Mouse (Mus musculus) retina, postnatal 1 day (tissue): Measurements from ENCODE around the gene Ptpn23.
"Not testable (repeated sequence)": the region's sequence is repeated elsewhere in the genome, so short reads cannot be mapped to it uniquely, and the experiment has no call there.

Experiments used
- DNase-seq: peaks from one replicate; pipeline ENCODE4 v3.0.0-alpha.2; 2012

Ptpn23 gene

DNA sequence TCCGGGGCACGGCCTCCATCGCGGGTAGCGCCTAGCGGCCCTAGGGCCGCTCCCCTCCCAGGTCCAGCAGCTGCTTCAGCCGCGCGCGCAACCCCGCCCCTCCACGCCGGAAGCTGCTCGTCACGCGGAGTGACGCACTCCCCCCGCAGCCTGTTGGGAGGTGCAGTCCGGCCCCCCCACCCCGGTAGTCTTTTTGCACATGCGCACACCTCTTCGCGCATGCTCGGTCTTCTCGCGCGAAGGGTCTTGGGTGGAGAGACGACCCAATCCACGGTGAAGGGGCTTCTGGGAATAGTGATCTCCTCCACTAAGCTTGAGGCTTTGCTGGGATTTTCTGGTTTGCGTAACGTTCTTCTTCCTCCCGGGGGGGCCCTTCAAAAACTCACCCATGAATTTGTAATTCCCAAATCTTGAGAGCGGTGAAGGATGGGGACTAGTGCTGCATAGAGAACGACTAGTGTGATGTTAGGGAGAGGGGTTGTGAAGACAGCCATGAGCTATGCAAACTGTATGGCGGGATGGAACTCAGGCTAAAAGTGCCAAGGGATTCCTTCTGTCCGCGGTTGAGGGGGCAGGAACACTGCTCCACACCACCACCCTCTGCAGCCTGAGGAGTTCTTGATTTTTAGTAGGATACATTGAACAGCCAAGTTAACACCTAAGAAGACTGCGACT, at the start of gene Ptpn23:
Gene Ptpn23 (minus strand): TSS at position 115 of the 675 bp plus-strand sequence.
- DNase-seq = peak; percentile 99

DNA sequence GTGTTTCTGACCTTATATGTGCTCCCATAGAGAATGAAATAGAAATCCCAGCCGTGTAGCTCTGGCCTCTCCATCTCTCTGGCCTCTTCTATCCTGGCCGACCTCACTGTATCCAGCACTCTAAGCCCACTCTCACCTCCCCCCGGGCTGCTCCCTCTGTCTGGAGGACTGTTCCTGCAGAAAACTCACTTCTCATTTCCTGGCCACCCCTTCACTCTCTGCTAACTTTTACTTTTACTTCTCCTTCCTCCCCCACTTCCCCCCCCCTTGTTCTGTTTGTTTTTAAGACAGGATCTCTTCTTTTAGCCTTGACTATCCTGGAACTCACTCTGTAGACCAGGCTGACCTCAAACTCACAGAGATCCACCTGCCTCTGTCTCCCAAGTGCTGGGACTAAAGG, 44.5 kb upstream of the Ptpn23 start:
- no peak for DNase-seq

DNA sequence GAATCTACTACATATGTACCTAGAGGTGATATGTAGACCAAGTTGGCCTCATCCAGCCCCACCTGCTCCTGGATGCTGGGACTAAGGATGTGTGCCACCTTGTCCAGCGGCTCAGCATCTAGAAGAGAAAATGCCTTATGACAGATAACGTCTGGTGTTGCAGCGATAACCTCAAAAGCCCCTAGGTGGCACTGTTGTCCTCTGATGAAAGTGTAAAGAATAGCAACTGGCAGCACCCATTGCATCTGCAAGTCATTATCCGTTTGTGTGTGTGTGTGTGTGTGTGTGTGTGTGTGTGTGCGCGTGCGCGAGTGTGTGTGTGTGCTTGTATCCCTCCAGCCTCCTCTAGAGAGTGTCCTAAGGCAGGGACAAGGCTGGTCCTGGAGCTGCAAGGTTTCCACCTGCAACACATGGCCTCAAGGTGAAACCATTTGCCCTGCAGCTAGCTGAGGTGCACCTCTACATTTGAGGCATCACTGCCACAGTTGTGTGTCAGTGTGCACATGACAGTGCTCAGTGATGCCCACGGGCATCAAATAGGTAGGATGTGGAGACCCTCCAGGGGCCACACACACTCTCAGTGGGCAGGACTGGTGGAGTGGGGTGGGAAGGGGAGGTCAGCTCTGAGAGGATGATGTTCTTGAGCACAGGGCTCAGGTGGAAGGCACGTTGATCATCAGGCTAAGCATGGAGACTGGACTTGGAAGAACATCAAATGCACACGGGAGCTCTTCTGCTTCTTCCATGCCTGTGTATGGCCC, 41.0 kb upstream of the Ptpn23 start:
- DNase-seq = peak; percentile 93

DNA sequence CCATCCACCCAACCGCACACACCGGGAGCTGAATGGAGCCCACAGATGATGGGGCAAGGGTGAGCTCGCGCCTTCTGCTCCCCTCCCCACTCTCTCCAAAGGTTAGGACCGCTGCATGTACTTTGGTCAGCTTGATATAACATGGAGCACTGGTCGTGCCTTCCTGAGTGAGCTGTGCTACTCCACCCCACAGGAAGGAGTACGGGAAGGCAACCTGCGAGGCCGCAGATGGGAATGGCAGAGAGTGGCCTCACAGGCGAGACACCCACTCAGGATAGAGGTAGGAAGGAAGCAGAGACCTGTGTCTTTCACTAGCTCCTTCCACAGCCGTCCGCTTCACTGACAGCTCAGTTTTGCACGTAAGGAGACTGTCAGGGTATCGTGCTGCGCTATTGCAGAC, 40.3 kb upstream of the Ptpn23 start:
- no peak for DNase-seq

DNA sequence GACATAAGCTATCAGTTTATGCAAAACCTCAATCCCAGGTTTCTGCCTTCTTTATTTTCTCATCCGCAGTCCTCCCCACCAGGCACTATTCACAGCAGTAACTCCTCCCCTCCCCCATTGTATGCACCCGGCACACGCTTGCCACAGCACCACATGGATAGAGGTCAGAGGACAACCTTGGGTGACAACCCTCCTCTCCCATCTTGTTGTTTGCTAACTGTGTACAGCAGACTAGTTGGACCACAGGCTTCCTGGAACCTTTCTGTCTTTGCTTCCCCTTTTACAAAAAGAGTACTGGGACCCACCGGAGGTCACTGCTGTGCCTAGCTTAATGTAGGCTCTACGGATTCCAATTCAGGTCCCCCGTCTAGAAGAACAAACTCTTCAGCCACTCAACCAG, 32.5 kb upstream of the Ptpn23 start:
- DNase-seq = no peak

DNA sequence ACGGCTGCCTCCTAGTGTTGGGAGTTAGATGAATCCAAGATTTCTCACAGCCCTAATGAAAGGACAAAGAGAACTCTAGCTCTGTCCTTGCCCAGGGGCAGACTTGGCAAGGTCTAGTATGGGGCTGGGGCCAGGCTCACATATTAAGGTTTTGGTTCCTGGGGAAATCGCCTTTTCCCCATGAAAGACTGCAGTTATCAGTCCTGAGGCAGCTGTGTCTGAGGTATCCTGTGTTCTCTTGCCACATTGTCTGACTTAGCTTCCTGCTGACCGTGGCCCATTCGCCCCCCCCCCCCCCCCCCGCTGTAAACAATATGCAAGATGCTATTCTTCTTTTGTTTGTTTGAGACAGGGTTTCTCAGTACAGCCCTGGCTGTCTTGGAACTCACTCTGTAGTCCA, 32.0 kb upstream of the Ptpn23 start:
- no peak for DNase-seq

DNA sequence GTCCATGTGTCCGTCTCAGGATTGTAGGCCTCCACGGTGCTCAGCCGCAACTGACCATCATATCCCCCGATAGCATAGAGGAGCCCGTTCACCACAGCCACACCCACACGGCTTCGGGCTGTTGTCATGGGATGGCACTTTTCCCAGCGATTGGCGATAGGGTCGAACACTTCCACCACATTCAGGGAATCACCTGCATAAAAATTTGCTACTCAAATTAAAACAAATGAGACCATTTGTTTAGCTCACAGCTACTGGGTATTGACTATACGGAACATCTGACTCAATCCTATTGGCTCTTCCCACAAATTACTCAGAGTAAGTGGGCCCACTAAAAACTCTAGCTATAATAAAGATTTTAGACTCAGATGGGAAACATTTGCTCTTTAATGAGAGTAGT, 28.0 kb upstream of the Ptpn23 start:
- DNase-seq = no peak

DNA sequence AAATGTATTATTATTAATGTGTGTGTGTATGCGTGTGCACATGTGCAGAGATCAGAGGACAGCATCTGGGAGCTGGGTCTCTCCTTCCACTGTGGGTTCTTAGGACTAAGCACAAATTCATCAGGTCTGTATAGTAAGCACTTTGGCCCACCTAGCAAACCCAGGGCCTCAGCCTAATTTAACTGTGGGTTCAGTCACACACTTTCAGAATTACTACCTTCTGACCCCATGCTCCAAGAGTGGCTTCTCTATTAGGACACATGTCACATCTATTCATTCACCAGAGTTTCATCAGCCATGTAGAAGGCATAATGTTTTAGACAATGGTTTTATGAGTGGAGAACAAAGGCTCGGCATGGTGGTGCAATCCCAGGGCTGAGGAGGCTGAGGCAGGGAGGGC, 25.0 kb upstream of the Ptpn23 start:
- DNase-seq = no peak

DNA sequence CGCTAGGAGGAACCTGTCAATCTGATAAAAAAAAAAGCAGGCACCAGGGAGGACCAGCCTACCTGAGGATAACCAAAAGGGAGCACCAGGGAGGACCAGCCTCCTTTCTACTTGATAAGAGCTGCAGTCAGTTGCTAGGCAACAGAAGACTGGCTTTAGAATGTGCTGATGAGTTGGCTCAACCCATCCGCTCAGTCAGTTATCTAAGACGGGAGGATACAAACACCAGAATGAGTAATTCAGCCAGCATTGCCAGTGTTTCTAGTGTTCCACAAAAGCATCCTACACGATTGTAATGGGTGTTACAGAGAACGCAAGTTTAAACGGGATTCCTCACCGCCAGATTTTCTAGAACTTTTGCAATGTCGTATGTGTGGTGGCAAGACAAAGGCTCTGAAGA, 23.2 kb upstream of the Ptpn23 start:
- no peak for DNase-seq

DNA sequence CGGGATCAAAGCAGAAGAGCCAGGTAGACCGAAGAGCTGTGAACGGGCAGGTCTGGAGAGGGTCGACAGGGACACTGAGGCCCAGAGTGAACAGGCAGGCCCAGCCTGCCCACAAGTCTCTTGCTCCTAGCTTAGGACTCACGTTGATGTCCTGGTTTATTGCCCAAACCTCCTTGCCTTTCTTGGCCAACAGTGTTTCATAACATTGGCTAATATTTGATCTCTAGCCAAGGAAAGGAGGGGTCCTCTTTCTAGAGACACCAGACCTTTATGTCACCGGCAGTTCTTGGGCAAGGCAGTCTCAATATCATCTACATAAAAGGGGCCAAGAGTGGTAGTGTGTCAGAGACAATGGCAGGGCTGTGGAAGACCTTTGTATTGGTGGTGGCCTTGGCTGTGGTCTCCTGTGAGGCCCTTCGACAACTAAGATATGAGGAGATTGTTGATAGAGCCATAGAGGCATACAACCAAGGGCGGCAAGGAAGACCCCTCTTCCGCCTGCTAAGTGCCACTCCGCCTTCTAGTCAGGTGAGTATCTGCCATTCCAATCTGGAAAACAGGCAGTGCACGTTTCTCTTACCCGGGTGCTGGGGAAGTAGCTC, 11.6 kb upstream of the Ptpn23 start, which contains the start of gene Ngp:
Gene Ngp (plus strand): TSS at position 237 of the 602 bp plus-strand sequence.
- DNase-seq = no peak

DNA sequence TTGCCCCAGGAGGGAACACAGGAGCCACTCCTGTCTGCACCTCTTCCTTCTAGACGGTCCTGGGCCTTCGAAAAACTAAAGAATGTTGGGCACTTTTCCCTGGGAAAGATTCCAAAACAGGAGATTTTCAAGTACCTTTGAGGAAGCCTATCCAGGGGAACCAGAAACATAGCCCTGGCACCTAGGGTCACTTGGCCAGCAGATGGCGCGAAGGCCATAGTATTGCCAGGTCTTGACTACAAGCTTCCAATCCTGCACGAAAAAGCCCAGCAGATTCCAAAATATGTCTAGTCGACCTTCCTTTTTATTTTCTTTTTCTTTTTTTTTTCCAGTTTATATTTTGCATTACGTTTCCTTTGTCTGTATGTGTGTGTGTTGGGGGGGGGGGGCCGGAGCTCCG, 5.8 kb upstream of the Ptpn23 start:
- peak; percentile 45 for DNase-seq

DNA sequence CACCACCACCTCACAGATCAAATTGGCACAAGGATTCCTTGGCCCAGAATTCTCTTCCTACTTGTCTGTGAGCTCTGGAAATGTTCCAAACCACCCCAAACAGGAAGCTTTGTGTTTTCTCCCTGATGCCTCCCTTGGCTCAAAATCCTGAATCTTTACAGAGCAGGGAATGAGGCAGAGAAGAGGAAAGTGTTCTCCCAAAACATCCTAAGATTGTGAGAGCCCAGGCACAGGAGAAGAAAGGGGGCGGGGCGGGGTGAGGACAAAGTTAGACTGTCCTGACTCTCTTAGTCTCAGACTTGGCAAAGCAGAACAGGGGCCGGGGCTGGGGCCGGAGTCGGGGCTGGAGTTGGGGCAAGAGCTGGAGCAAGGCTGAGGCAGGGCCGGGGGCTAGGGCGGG, 4.9 kb upstream of the Ptpn23 start:
- no peak for DNase-seq

DNA sequence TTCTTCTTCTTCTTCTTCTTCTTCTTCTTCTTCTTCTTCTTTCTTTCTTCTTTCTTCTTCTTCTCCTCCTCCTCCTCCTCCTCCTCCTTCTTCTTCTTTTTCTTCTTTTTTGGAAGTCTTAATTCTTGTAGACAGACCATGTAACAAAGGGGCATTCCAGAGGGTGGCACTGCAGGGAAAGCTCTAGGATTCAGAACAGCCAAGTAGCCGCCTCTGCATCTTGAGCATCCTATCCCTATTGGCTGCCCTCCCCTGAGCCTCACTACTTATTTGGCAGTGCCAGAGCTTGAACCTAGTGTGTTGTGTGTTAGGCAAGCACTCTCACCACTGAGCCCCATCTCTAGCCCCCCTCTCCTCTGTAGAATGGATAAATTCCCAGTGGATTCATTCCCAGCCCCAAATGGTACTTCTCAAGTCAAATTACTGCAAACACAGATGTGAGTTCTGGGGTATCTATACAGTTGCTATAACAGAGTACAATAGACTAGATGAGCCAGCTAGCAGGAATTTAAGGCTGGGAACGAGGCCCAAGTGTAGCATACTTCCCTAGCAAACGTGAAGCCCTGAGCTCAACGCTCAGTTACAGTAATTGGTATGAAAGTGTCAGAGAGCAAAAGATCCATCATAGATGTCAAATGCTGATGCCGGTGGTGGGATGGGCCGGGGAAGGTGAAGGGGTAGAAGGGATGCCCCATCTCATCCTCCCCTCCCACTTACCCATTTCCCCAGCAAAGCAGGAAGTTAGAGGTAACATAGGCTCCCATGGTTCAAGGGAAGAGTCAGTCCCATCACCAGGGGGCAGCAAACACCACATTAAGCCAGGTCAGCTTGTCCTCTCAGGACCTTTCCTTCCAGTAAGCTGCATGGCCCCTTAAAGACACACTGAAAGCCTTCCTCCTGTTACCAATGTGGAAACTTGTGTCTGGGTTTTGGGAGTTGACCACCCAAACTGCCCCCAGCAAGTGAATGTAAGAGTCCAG, 3.2 kb upstream of the Ptpn23 start:
- DNase-seq = peak; percentile 89

DNA sequence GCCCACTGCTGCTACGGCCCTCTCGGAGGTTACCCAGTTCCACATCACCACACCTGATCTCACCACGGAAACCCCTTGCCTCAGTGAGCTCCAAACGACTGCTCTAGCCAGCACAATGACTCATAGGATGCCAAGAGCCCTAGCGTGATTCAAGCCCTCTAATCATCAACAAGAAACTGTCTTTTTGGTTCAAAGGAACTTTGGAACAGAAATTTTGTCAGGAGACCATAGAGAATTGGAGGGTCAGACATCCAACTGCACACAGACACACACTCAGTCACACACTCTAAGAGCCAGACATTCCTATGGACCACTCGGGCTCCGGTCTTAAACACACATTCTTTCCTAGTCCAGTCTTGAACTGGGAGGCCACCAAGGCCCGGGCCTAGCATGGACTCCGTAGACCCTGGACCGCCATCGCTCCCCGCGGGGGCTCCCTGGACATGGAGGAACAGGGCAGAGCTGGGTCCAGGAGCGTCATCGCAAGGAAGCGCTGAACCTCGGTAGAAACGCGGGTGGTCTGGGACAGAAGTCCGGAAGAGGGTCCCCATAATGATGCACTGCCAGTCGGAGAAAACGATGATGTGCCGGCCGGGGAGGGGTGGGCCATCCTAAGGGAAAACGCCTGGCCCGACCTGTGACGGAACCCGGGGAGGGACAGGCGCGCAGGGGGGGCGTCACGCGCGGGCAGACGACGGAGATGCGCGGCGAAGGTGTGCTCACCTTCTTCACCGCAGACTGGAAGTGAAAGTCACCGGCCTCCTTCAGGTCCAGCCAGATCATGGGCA, 508 bp downstream of the Ptpn23 start:
- no peak for DNase-seq

DNA sequence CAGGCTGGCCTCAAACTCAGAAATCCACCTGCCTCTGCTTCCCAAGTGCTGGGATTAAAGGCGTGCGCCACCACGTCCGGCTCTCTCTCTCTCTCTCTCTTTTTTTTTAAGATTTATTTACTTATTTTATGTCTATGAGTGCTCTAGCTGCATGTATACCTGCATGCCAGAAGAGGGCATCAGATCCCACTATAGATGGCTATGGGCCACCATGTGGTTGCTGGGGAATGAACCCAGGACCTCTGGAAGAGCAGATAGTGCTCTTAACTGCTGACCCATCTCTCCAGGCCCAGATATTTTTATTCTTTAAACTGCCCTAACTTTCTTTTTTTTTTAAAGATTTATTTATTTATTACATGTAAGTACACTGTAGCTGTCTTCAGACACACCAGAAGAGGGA, 4.8 kb downstream of the Ptpn23 start:
- DNase-seq = not testable (repeated sequence)

DNA sequence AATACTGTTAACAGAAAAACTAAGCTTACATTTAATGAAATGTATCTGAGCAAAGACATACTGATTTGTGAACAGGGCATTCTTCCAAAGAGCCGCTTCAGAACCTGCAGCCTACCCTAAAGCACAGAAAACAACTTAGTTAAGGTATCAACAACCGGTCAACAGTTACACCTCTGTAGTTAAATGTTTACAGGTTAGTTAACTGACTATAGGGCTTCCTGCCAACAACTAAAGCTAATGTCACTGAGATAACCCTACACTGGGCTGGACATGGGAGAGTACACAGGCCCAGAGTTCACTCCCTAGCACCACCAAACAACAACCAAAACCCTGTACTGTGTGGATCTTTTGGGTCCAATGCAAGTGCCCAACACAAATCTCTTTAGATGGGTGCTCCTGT, 5.3 kb downstream of the Ptpn23 start:
- DNase-seq = no peak

DNA sequence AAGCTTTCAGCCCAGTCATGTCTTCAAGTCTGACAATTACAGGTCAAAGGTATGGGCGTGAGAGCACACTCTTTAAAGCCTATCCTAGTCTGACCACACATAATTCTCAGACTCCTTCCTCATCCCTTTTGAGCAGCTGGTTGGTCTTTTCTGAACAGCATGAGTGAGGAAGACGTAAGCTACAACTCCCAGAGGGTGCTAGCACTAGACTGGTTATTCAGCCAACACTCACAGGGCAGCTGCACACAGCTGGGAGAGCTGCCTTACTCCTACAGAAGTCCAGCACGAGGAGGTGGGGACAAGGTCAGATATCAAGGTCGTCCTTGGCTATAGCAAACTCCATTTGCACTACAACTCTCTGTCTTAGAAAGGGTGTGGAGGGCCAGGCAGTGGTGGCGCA, 7.4 kb downstream of the Ptpn23 start:
- no peak for DNase-seq

DNA sequence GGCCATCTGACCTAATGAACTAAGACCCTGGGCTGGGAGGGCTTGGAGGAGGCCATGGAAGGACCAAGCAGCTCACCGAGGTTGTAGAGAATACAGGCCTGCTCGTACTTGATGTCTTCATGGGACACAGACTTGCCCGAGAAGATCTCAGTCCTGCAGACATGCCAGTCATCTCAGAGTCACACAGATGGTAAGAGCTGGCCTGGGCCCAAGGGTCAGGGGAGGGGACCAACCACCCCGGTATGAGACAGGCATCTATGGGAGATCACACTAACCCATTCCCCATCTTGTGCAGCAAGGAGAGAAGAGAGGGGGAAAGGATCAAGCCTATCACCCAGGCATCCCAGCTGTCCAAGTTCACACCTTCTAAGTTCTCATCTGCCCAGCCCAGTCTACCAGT, 14.7 kb downstream of the Ptpn23 start:
- DNase-seq = no peak

DNA sequence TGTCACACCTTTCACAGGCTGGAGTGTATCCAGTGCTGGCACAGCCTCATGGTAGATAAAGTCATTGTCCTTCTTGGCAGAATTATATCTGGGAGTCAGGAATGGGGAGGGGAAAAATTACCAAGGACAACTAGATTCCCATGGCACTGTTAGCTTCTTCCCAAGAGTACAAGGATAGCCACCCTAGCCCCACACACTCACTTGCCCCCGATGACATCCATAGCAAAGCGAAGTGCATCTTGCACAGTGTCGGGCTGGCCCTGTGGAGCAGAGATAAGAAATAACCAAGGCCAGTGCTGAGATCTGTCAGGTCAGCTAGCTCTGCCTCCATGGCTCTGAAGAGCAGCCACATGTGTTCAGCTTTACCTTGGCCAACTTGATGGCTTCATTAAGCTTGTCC, 17.2 kb downstream of the Ptpn23 start:
- DNase-seq = no peak

DNA sequence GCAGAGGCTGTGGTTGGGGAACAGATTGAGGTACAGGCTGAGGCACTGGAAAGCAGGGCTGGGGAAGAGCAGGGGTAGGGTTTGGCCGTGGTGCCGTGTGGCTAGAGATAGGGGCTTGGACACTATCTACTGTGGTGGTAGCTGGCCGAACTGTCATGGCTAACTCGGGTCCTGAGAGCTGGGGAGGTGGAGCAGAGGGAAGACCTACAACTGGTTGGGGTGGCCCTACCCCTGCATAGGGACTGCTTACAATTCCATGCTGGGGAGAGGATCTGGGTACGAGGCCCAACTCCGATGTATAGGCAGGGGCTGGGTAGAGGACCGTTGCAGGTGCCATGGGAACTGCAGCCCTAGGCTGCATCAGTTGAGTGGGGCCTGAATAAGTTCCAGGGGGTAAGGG, 20.0 kb downstream of the Ptpn23 start:
- no peak for DNase-seq

DNA sequence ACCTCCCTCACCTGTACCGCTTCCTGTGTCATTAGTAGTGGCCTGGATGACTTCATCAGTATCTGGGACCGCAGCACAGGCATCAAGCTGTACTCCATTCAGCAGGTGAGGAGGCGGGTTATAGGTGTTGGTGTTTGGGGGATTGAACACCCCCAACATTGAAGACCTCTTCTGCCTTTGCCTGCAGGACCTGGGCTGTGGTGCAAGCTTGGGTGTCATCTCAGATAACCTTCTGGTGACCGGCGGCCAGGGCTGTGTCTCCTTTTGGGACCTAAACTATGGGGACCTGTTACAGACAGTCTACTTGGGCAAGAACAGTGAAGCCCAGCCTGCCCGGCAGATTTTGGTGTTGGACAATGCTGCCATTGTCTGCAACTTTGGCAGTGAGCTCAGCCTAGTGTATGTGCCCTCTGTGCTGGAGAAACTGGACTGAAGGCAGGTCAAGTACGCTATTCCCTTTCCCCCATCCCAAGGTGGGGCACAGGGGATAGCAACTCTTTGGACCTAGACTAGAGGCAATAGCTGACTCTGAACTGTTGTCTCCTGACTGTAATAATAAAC, 23.6 kb downstream of the Ptpn23 start:
- no peak for DNase-seq

DNA sequence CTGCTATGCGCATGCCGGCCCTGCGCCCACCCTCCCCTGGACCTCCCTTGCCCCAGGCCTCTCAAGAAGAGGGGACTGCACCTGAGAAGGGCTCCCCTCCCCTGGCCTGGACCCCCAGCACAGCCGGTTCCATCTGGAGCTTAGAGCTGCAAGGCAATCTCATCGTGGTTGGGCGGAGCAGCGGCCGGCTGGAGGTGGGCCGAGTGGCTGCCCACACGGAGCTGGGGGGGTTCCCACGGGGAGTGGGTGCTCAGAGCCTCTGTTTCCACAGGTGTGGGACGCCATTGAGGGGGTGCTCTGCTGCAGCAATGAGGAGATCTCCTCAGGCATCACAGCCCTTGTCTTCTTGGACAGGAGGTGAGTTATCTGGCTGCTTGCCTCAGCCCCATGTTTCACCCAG, 26.7 kb downstream of the Ptpn23 start:
- peak; percentile 11 for DNase-seq
